Mouse (Mus musculus): Measurements from ENCODE around the gene Cipc.

GRCm38 (mm10) chr12:86999283-86999820 lies 52.5 kb downstream of the Cipc start:
- TF ChIP-seq CTCF (conservative IDR thresholded peaks at IDR 0.05; ENCODE audit: low read length) (peak; percentile 85), NANOG (IDR thresholded peaks at IDR 0.05; ENCODE audit: borderline replicate concordance, low read length) (no peak), POU5F1 (IDR thresholded peaks at IDR 0.05; ENCODE audit: borderline replicate concordance, low read length) (no peak)
